Mouse (Mus musculus) spleen, adult 2 months (tissue): ENCODE measurements around the gene Stab1.

Source experiments
- CTCF ChIP-seq: fragments of 200-500 bp; IDR thresholded peaks from 2 replicates; pipeline ENCODE4 v1.5.1; 2011; ENCODE audit warnings: mild to moderate bottlenecking, inconsistent platforms; ENCODE audit not compliant: insufficient read depth, insufficient read length, insufficient replicate concordance; ENCODE audit errors: extremely low read depth
- POLR2A ChIP-seq: fragments of 200-500 bp; IDR thresholded peaks from 2 replicates; pipeline ENCODE4 v1.6.1; 2011; ENCODE audit warnings: low read depth, low read length, inconsistent platforms

GRCm38 (mm10) chr14:31161638-31162037 is 6.8 kb downstream of the Stab1 start:
- TF ChIP-seq CTCF (no peak), POLR2A (no peak)
